Mouse (Mus musculus): ENCODE data around the gene Gm3417. TPM values are rescaled to one million over a fixed set of nuclear protein-coding genes. Genes with fewer than 3 reads are reported as not detected.

Gene Gm3417
- polyA plus RNA-seq, 1 experiment from 2014 or later: not detected

Other genes starting within 250 kb of the Gm3417 start
- 3.9 and 5.6 TPM in 2 replicates for gene Wdr27, start 35.6 kb downstream of the Gm3417 start, polyA plus RNA-seq (2015; fragmentation: Nextera tagmentation; extraction: Ambion mirVana)
- 31.5 and 32.7 TPM in 2 replicates for gene 1600012H06Rik, start 35.6 kb downstream of the Gm3417 start, polyA plus RNA-seq (2015; fragmentation: Nextera tagmentation; extraction: Ambion mirVana)
- 32.1 and 34.6 TPM in 2 replicates for gene Phf10, start 17.5 kb downstream of the Gm3417 start, polyA plus RNA-seq (2015; fragmentation: Nextera tagmentation; extraction: Ambion mirVana)
- 10.9 and 11.0 TPM in 2 replicates for gene 9030025P20Rik, start 322 bp downstream of the Gm3417 start, polyA plus RNA-seq (2015; fragmentation: Nextera tagmentation; extraction: Ambion mirVana)
- 7.8 and 8.7 TPM in 2 replicates for gene Gm3435, start 31.4 kb upstream of the Gm3417 start, polyA plus RNA-seq (2015; fragmentation: Nextera tagmentation; extraction: Ambion mirVana)
- gene Ermard, start 62.4 kb upstream of the Gm3417 start, polyA plus RNA-seq (2015; fragmentation: Nextera tagmentation; extraction: Ambion mirVana): 91.4 and 95.4 TPM in 2 replicates
- 0.32 and 0.39 TPM in 2 replicates for gene Tcte3, start 62.7 kb upstream of the Gm3417 start, polyA plus RNA-seq (2015; fragmentation: Nextera tagmentation; extraction: Ambion mirVana)
- gene Gm3448, start 62.7 kb upstream of the Gm3417 start, polyA plus RNA-seq (2015; fragmentation: Nextera tagmentation; extraction: Ambion mirVana): 3.3 and 3.8 TPM in 2 replicates

All from limb, embryonic 13.5 days (tissue).